Mouse (Mus musculus): ENCODE results near the gene 1700013F07Rik. TPM values are rescaled to one million over a fixed set of nuclear protein-coding genes. Genes with fewer than 3 reads are reported as not detected.
"Not testable (repeated sequence)": the region's sequence is repeated elsewhere in the genome, so short reads cannot be mapped to it uniquely, and the experiment has no call there.

Gene 1700013F07Rik
- polyA plus RNA-seq, 1 experiment from 2014 or later = 0.24 TPM

DNA sequence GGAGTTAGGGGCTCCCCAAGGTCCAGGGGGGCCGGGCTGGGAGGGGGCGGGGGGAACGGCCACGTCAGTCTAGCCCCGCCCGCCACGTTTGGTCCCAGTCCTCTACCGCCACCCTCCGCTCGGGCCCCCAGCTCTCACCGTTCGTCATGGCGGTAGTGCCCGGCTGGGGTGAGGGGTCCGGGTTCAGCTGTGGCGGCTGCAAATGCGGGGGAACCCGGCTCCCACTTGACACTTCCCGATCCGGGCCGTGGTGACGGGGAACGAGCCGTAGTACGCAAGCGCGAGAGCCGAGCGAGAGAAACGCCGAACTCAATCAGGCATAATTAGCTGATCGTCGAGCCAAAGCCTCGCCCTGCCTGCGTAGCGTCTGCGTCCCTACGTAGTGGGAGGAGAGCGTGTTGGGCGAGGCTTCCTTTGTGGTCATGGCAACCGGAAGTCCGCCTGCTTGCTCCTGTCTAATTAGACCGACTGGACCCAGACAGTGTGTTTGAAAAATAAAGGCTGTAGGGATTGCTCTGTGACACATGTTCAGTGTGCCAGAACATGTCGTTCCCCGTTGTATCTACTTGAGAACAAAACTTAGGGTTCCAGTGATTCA is 28.3 kb downstream of the 1700013F07Rik start, which contains the start of gene Tmem167b:
TSS of gene Tmem167b (minus strand) at position 334 of the 598 bp plus-strand sequence.
- WGBS = under 1% methylated on average over 45 of the region's 45 CpGs
- no peaks in the 10 kb centered on the region for H3K9me3 ChIP-seq
- H3K4me3 ChIP-seq = peak within 1 kb of the TSS; percentile 78
- DNase-seq (ENCODE audit: low spot score) = peak; percentile 98
- no peaks in the 10 kb centered on the region for H3K27me3 ChIP-seq (ENCODE audit: insufficient read depth, poor library complexity, severe bottlenecking)
- peaks cover 28% of the 10 kb centered on the region for H3K36me3 ChIP-seq
- H3K4me1 ChIP-seq = peaks cover 15% of the 10 kb centered on the region; the same call in 1 of the 2 replicates
- H3K27ac ChIP-seq = peak within 1 kb of the TSS; percentile 91

GRCm38 (mm10) chr3:108562777-108563271 is 28.9 kb downstream of the 1700013F07Rik start:
- DNase-seq (ENCODE audit: low spot score) = no peak

DNA sequence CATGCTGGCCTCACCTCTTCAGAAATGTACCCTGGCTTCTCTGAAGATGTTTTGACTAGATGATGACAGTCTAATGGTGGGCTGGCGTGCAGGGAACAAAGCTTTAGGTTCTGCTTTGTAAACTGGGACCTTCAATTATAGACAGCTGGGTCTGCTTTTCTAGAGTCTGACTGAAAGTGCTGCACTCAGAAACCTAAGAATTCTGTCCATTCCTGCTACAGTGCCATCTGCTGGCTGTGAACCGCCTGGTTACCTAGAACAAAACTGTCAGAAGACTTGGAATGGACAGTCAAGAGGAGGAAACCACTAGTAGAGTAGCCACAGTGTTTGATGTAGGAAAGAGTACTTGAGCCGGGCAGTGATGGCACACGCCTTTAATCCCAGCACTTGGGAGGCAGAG is 29.4 kb downstream of the 1700013F07Rik start:
- peak; percentile 89 for DNase-seq (ENCODE audit: low spot score)
- Histone ChIP-seq H3K27ac (peak overlapping the region; percentile 91), H3K4me1 (peaks cover 15% of the 10 kb centered on the region; the same call in 1 of the 2 replicates), H3K9me3 (no peaks in the 10 kb centered on the region), H3K36me3 (peaks cover 19% of the 10 kb centered on the region), H3K4me3 (peak overlapping the region; percentile 78), H3K27me3 (ENCODE audit: insufficient read depth, poor library complexity, severe bottlenecking) (no peaks in the 10 kb centered on the region)
- WGBS = 5% methylated on average over 4 of the region's 4 CpGs

More at GRCm38 (mm10) chr3:108562777-108563271, 28.9 kb downstream of the 1700013F07Rik start:
- WGBS = 9% methylated on average over 15 of the region's 15 CpGs
- H3K36me3 ChIP-seq = peaks cover 24% of the 10 kb centered on the region
- H3K27ac ChIP-seq = peak overlapping the region; percentile 91
- no peaks in the 10 kb centered on the region for H3K27me3 ChIP-seq (ENCODE audit: insufficient read depth, poor library complexity, severe bottlenecking)
- H3K4me3 ChIP-seq = peak overlapping the region; percentile 78
- H3K9me3 ChIP-seq = no peaks in the 10 kb centered on the region
- H3K4me1 ChIP-seq = peaks cover 15% of the 10 kb centered on the region; the same call in 1 of the 2 replicates

DNA sequence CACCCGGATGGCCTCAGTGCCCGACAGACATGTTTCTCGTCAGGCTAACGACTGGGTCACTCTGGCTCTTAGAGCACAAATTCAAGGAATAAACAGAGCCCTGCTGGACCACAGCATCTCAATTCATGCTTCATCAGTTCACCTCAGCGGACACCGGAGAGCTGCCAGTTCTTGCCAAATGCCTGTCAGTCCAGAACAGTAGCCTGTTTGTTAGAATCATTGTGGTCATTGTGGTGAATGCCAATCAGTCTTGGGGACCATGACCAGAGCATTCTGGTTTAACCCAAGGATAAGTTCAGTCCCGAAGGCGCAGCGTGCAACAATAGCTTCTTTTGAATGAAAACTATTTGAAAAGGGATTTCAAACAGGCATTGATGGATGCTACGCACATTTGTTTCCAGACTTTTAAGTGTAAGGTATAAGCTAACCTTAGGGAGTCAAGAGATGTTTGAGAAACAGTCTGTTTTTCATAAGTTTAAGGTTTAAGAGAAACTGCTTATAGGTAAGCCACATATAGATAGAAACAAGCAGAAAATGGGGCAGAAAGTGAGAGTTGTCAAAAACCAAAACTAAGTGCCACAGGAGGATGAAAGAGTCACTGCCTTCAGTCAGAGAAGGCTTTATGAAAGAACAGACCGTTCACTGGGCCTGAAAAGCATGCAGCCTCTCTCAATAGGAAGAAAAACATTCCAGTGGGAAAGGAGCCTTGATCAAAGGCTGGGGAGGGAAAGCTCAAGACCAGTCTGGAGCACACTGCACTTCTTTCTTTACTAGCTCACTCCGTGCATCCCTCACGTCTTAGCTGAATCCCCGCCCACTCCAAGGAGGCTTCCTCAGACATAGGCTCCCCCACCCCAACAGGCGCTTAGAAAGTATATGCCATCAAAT is 34.3 kb downstream of the 1700013F07Rik start:
- H3K9me3 ChIP-seq = no peaks in the 10 kb centered on the region
- peaks cover 7% of the 10 kb centered on the region; the same call in 1 of the 2 replicates for H3K4me1 ChIP-seq
- H3K4me3 ChIP-seq = no peak overlapping the region
- no peaks in the 10 kb centered on the region for H3K36me3 ChIP-seq
- peak; percentile 47 for DNase-seq (ENCODE audit: low spot score)
- no peak overlapping the region for H3K27ac ChIP-seq
- no peaks in the 10 kb centered on the region for H3K27me3 ChIP-seq (ENCODE audit: insufficient read depth, poor library complexity, severe bottlenecking)
- 59% methylated on average over 15 of the region's 15 CpGs for WGBS

DNA sequence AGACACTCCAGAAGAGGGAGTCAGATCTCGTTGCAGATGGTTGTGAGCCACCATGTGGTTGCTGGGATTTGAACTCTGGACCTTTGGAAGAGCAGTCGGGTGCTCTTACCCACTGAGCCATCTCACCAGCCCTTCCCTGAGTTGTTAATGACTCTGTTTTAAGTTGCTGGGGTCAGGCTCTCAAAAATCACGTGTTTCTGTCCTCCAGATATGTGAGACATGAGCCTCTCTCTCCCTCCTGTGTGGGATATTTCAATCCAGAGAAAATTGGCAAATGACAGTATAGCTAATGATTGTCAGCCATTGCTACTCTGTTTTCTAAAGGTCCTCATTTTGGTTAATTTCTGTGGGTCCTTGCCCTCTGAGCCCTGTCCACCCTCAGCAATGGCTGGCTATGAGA is 35.7 kb downstream of the 1700013F07Rik start:
- not testable (repeated sequence) for H3K27me3 ChIP-seq (ENCODE audit: insufficient read depth, poor library complexity, severe bottlenecking); H3K27ac ChIP-seq; H3K4me3 ChIP-seq; H3K9me3 ChIP-seq; H3K4me1 ChIP-seq; DNase-seq (ENCODE audit: low spot score); H3K36me3 ChIP-seq
- 57% methylated on average over 3 of the region's 3 CpGs for WGBS

DNA sequence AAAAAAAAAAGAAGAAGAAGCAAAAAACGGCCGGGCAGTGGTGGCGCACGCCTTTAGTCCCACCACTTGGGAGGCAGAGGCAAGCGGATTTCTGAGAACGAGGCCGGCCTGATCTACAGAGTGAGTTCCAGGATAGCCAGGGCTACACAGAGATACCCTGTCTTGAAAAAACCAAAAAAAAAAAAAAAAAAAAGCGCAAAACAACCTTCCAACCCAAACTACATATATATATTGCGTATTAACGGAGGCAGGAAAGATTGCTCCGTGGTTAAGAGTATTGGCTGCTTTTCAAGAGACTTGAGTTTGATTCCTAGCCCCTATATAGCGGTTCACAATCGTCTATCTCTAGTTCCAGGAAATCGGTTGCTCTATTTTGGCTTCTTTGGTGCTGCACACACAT is 36.9 kb downstream of the 1700013F07Rik start:
- H3K27ac ChIP-seq = no peak overlapping the region
- peak overlapping the region; percentile 85; the same call in 1 of the 2 replicates for H3K4me3 ChIP-seq
- 81% methylated on average over 14 of the region's 14 CpGs for WGBS
- no peaks in the 10 kb centered on the region for H3K9me3 ChIP-seq
- DNase-seq (ENCODE audit: low spot score) = peak; percentile 58
- H3K36me3 ChIP-seq = no peaks in the 10 kb centered on the region
- peaks cover 6% of the 10 kb centered on the region; the same call in 1 of the 2 replicates for H3K4me1 ChIP-seq
- H3K27me3 ChIP-seq (ENCODE audit: insufficient read depth, poor library complexity, severe bottlenecking) = no peaks in the 10 kb centered on the region

DNA sequence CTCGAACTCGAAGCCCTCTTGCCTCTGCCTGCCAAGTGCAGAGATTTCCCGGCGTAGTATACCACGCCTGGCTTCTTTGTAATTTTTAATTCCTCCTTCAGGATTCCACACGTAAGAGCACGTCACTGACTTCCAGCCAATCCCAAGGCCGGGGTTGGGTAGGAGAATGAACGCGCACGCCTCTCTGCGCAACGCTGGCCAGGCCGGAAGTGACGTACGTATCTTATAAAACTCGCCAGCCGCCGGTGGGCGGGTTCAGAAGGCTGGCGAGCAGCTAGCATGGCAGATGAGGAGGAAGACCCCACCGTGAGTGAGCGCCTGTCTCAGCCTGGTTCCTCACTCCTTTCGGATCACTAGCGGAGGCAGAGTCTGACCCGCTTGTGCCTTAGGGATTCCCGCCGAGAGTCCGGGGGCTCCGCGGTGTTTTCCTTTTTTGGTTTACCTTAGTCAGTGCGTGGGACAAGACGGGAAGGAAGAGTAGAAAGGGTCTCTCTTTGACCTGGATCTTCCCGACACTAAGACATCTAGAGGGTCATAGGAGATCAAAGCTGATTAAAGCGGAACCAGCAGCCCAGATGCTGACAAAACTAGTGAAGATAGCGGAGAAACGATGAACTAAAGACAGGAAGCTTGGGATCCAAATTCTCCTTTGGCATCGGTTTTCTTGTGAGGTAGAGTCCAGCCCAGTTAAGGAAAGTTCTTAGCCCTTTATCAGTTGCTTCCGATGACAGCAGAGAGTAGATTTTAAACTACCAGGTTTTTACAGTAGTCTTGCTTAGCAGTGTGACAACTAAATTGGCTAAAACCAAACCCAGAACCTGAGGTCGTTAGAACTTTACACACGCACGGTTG is 37.7 kb downstream of the 1700013F07Rik start, which contains the start of gene Taf13:
TSS of gene Taf13 (plus strand) at position 256 of the 852 bp plus-strand sequence.
- 2% methylated on average over 42 of the region's 42 CpGs for WGBS
- Histone ChIP-seq H3K9me3 (no peaks in the 10 kb centered on the region), H3K4me1 (peaks cover 6% of the 10 kb centered on the region; the same call in 1 of the 2 replicates), H3K36me3 (0 out of 2 replicates have a peak, but pooled peaks cover 5% of the 10 kb centered on the region), H3K27me3 (ENCODE audit: insufficient read depth, poor library complexity, severe bottlenecking) (no peaks in the 10 kb centered on the region), H3K4me3 (peak within 1 kb of the TSS; percentile 85), H3K27ac (peak within 1 kb of the TSS; percentile 92)
- DNase-seq (ENCODE audit: low spot score) = peak; percentile 98

DNA sequence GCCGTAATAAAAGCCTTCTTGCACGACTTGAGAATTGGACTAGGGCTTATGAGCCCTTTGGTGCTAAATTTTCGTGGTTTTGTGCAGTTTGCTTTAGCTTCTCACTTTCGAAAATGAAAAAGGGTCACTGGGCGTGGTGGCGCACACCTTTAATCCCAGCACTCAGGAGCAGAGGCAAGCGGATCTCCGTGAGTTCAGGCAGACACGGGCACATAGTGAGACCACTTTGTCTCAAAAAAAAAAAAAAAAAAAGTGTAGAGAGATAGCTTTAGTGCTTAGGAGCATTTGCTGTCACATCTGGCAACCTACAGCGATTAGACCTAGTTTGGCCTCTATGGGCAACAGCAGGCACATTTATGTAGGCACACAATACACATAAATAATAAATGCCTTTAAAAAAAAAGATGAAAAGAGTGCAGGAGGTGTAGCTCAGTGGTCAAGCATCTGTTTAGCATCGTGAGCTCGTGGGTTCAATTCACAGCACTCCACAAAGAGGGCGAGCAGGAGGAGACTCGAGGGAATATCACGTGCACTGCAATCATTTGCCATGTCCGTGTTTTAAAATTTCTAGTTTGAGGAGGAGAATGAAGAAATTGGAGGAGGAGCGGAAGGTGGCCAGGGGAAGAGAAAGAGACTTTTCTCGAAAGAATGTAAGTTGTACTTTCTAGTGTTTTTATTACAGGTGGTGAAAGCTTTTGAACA is 38.5 kb downstream of the 1700013F07Rik start:
- no peaks in the 10 kb centered on the region for H3K9me3 ChIP-seq
- H3K27ac ChIP-seq = peak overlapping the region; percentile 92; the same call in 1 of the 2 replicates
- H3K4me1 ChIP-seq = peaks cover 6% of the 10 kb centered on the region; the same call in 1 of the 2 replicates
- H3K27me3 ChIP-seq (ENCODE audit: insufficient read depth, poor library complexity, severe bottlenecking) = no peaks in the 10 kb centered on the region
- WGBS = 50% methylated on average over 18 of the region's 18 CpGs
- no peak for DNase-seq (ENCODE audit: low spot score)
- peak overlapping the region; percentile 85 for H3K4me3 ChIP-seq
- 0 out of 2 replicates have a peak, but pooled peaks cover 5% of the 10 kb centered on the region for H3K36me3 ChIP-seq

- H3K27ac ChIP-seq = no peak overlapping the region
- H3K36me3 ChIP-seq = peaks cover 16% of the 10 kb centered on the region; the same call in 1 of the 2 replicates
- H3K4me1 ChIP-seq = peaks cover 6% of the 10 kb centered on the region; the same call in 1 of the 2 replicates
- no peaks in the 10 kb centered on the region for H3K9me3 ChIP-seq
- H3K27me3 ChIP-seq (ENCODE audit: insufficient read depth, poor library complexity, severe bottlenecking) = no peaks in the 10 kb centered on the region
- WGBS = 81% methylated on average over 5 of the region's 5 CpGs
- no peak for DNase-seq (ENCODE audit: low spot score)
- no peak overlapping the region for H3K4me3 ChIP-seq
Observed at GRCm38 (mm10) chr3:108574018-108574417, 40.1 kb downstream of the 1700013F07Rik start.

GRCm38 (mm10) chr3:108584580-108584979 is 50.6 kb downstream of the 1700013F07Rik start:
- no peak for DNase-seq (ENCODE audit: low spot score)
- H3K27me3 ChIP-seq (ENCODE audit: insufficient read depth, poor library complexity, severe bottlenecking) = no peaks in the 10 kb centered on the region
- no peak overlapping the region for H3K4me3 ChIP-seq
- 78% methylated on average over 4 of the region's 4 CpGs for WGBS
- no peaks in the 10 kb centered on the region for H3K9me3 ChIP-seq
- no peaks in the 10 kb centered on the region for H3K4me1 ChIP-seq
- no peaks in the 10 kb centered on the region for H3K36me3 ChIP-seq
- no peak overlapping the region for H3K27ac ChIP-seq

- WGBS = 45% methylated on average over 2 of the region's 2 CpGs
- Histone ChIP-seq H3K9me3 (no peaks in the 10 kb centered on the region), H3K27me3 (ENCODE audit: insufficient read depth, poor library complexity, severe bottlenecking) (no peaks in the 10 kb centered on the region), H3K4me1 (peaks cover 15% of the 10 kb centered on the region; the same call in 1 of the 2 replicates), H3K4me3 (no peak overlapping the region), H3K36me3 (no peaks in the 10 kb centered on the region), H3K27ac (no peak overlapping the region)
- DNase-seq (ENCODE audit: low spot score) = no peak
Observed at GRCm38 (mm10) chr3:108588446-108588845, 54.5 kb downstream of the 1700013F07Rik start.

All from heart, embryonic 10.5 days (tissue).